Mouse (Mus musculus) hindbrain, embryonic 11.5 days (tissue): ENCODE measurements around the gene Glyatl3. TPM values are rescaled to one million over a fixed set of nuclear protein-coding genes. Genes with fewer than 3 reads are reported as not detected.

Experiments used
- ATAC-seq: fragments of 200-750 bp; cut with Nextera tagmentation; 2 replicates; pipeline ENCODE4 v1.8.0; 2017; ENCODE audit warnings: mild to moderate bottlenecking, moderate TSS enrichment, moderate library complexity; ENCODE audit not compliant: low FRiP score
- DNase-seq: peaks from one replicate; pipeline ENCODE4 v3.0.0-alpha.2; 2015; ENCODE audit warnings: low spot score
- H3K27ac ChIP-seq: fragments of 300-500 bp; sonication (generic); 2 replicates; pipeline ENCODE4 v1.5.1; 2014; ENCODE audit warnings: mild to moderate bottlenecking, low read depth, low read length
- H3K27me3 ChIP-seq: fragments of 300-500 bp; sonication (generic); 2 replicates; pipeline ENCODE4 v1.6.1; 2014; ENCODE audit warnings: mild to moderate bottlenecking, low read length, moderate library complexity, mixed read lengths; ENCODE audit not compliant: control insufficient read depth, insufficient read depth
- H3K36me3 ChIP-seq: fragments of 300-500 bp; sonication (generic); 2 replicates; pipeline ENCODE4 v1.6.1; 2014; ENCODE audit warnings: mild to moderate bottlenecking, low read length, moderate library complexity, mixed read lengths; ENCODE audit not compliant: control insufficient read depth, insufficient read depth
- H3K4me1 ChIP-seq: fragments of 300-500 bp; sonication (generic); replicated peaks from 2 replicates; pipeline ENCODE4 v1.6.1; 2014; ENCODE audit warnings: low read length, mixed read lengths; ENCODE audit not compliant: control insufficient read depth, insufficient read depth
- H3K4me2 ChIP-seq: fragments of 300-500 bp; sonication (generic); replicated peaks from 2 replicates; pipeline ENCODE4 v1.6.1; 2014; ENCODE audit warnings: mild to moderate bottlenecking, low read depth, low read length
- H3K4me3 ChIP-seq: fragments of 300-500 bp; sonication (generic); 2 replicates; pipeline ENCODE4 v1.5.1; 2014; ENCODE audit warnings: low read depth, low read length
- H3K9ac ChIP-seq: fragments of 300-500 bp; sonication (generic); 2 replicates; pipeline ENCODE4 v1.6.1; 2014; ENCODE audit warnings: low read depth, low read length
- H3K9me3 ChIP-seq: fragments of 300-500 bp; sonication (generic); 2 replicates; pipeline ENCODE4 v1.6.1; 2016; ENCODE audit warnings: low read length; ENCODE audit not compliant: control insufficient read depth
- WGBS: fragments of 180-500 bp; shearing (Covaris S2); extraction: QIAGEN DNeasy Blood & Tissue Kit; methylation state at CpG from one replicate; pipeline ENCODE4 v1.1.7; 2014; 5-methylcytosine and 5-hydroxymethylcytosine counted together
- polyA plus RNA-seq: library from polyadenylated mRNA; unstranded; fragments of >200 nt; fragmentation: Nextera tagmentation; extraction: Ambion mirVana; gene quantifications from 2 replicates; pipeline ENCODE4 v1.2.1, GENCODE M21; 2014

Gene Glyatl3
- polyA plus RNA-seq, 1 experiment from 2014 or later = not detected

GRCm38 (mm10) chr17:40875568-40875967 lies 38.6 kb downstream of the Glyatl3 start:
- Histone ChIP-seq H3K27me3 (no peaks in the 10 kb centered on the region), H3K4me2 (no peak overlapping the region), H3K27ac (no peak overlapping the region), H3K36me3 (no peaks in the 10 kb centered on the region), H3K4me1 (no peaks in the 10 kb centered on the region), H3K4me3 (no peak overlapping the region), H3K9me3 (no peaks in the 10 kb centered on the region), H3K9ac (no peak overlapping the region)
- ATAC-seq = no peak
- WGBS = 100% methylated on average over 1 of the region's 1 CpGs
- DNase-seq = no peak

GRCm38 (mm10) chr17:40874701-40875100 lies 39.4 kb downstream of the Glyatl3 start:
- ATAC-seq (no peak), DNase-seq (no peak)
- no peak overlapping the region for H3K4me2 ChIP-seq
- H3K4me1 ChIP-seq = no peaks in the 10 kb centered on the region
- H3K27me3 ChIP-seq = no peaks in the 10 kb centered on the region
- no peak overlapping the region for H3K9ac ChIP-seq
- H3K4me3 ChIP-seq = no peak overlapping the region
- no peak overlapping the region for H3K27ac ChIP-seq
- H3K36me3 ChIP-seq = no peaks in the 10 kb centered on the region
- WGBS = 88% methylated on average over 3 of the region's 3 CpGs
- no peaks in the 10 kb centered on the region for H3K9me3 ChIP-seq

- H3K27ac ChIP-seq = no peak overlapping the region
- no peaks in the 10 kb centered on the region for H3K9me3 ChIP-seq
- ATAC-seq (no peak), DNase-seq (no peak)
- no peak overlapping the region for H3K9ac ChIP-seq
- H3K4me1 ChIP-seq = no peaks in the 10 kb centered on the region
- H3K36me3 ChIP-seq = no peaks in the 10 kb centered on the region
- H3K4me3 ChIP-seq = no peak overlapping the region
- H3K4me2 ChIP-seq = no peak overlapping the region
- no peaks in the 10 kb centered on the region for H3K27me3 ChIP-seq
- 64% methylated on average over 2 of the region's 2 CpGs for WGBS
Measured at GRCm38 (mm10) chr17:40873582-40874011, 40.6 kb downstream of the Glyatl3 start.

- H3K36me3 ChIP-seq = no peaks in the 10 kb centered on the region
- ATAC-seq = no peak
- DNase-seq = no peak
- H3K4me3 ChIP-seq = no peak overlapping the region
- H3K4me2 ChIP-seq = no peak overlapping the region
- H3K27ac ChIP-seq = no peak overlapping the region
- no peaks in the 10 kb centered on the region for H3K27me3 ChIP-seq
- H3K4me1 ChIP-seq = no peaks in the 10 kb centered on the region
- 97% methylated on average over 6 of the region's 6 CpGs for WGBS
- no peaks in the 10 kb centered on the region for H3K9me3 ChIP-seq
- H3K9ac ChIP-seq = no peak overlapping the region
Measured at GRCm38 (mm10) chr17:40872626-40873025, 41.5 kb downstream of the Glyatl3 start.

- H3K9ac ChIP-seq = no peak overlapping the region
- ATAC-seq = no peak
- no peaks in the 10 kb centered on the region for H3K27me3 ChIP-seq
- no peak overlapping the region for H3K4me3 ChIP-seq
- no peaks in the 10 kb centered on the region for H3K36me3 ChIP-seq
- no peaks in the 10 kb centered on the region for H3K4me1 ChIP-seq
- no peak overlapping the region for H3K27ac ChIP-seq
- H3K9me3 ChIP-seq = no peaks in the 10 kb centered on the region
- no peak overlapping the region for H3K4me2 ChIP-seq
- DNase-seq = no peak
- 79% methylated on average over 10 of the region's 10 CpGs for WGBS
Measured at GRCm38 (mm10) chr17:40868952-40869747, 45.0 kb downstream of the Glyatl3 start.

- Histone ChIP-seq H3K4me1 (no peaks in the 10 kb centered on the region), H3K36me3 (no peaks in the 10 kb centered on the region), H3K9ac (no peak overlapping the region), H3K9me3 (no peaks in the 10 kb centered on the region), H3K4me3 (no peak overlapping the region), H3K27ac (no peak overlapping the region), H3K4me2 (no peak overlapping the region), H3K27me3 (no peaks in the 10 kb centered on the region)
- no peak for DNase-seq
- ATAC-seq = no peak
Measured at GRCm38 (mm10) chr17:40855065-40855464, 59.1 kb downstream of the Glyatl3 start.

Other genes with a start within 250 kb of the Glyatl3 start
- not detected in 2 replicates for gene Esp1, start 187.2 kb downstream of the Glyatl3 start, polyA plus RNA-seq
- not detected in 2 replicates for gene Crisp2, start 107.3 kb downstream of the Glyatl3 start, polyA plus RNA-seq
- gene Rhag, start 103.2 kb downstream of the Glyatl3 start, polyA plus RNA-seq = 7.7 and 8.0 TPM in 2 replicates
- 0.90 and 1.7 TPM in 2 replicates for gene 9130008F23Rik, start 33.8 kb downstream of the Glyatl3 start, polyA plus RNA-seq
- 29.4 and 33.0 TPM in 2 replicates for gene Mut, start 20.3 kb upstream of the Glyatl3 start, polyA plus RNA-seq
- 31.0 and 35.2 TPM in 2 replicates for gene Cenpq, start 20.7 kb upstream of the Glyatl3 start, polyA plus RNA-seq